11 mouse cellular contexts compared by ENCODE assay signal in the genomic region with DNA sequence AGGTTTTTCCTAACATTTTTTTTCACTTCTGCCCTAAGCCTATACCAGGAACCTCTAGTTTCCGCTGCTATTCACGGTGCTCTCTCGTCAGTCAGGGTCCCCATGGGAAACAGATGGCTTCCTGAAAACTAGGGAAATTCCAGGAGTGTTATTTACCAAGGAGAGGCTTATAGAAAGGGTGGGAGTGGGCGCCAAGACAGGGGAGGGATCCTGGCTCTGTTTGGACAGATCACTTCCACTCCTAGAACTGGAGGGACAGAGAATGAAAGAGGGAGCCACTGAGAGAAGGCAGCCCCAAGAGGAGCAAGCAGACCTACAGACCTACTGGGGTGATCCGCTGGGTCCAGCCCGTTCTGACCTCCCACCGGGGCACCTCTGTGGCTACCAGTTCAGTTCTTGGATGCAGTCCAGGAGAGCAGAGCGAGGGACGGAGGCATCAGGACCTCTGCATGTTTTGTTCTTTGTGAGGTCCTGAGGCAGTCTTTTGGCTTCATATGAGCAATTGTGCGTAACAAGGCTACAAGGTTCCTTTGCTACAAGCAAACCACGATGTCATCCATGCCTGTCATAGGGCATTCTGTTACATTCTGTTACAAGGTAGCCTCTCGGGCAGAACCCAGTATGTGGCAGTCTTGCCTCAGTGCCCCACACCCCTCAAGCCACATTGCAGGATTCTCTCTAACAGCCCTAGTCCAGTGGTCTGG. TPM values are rescaled to one million over a fixed set of nuclear protein-coding genes. Genes with fewer than 3 reads are reported as not detected.
DNase-seq lines count a peak whose midpoint lies in the region; ATAC-seq and TF ChIP-seq lines count a peak whose summit lies in the region.
"Had no signal": no experiment of that assay in that cellular context is flagged by ENCODE, and none has a peak within 500 bp of the region (broad histone marks: within the 10 kb centered on the region; RNA-seq: fewer than 3 reads in every experiment).

No protein-coding gene starts in this region.

- DNase-seq in gastrocnemius, adult 2 months = no peak
- DNase-seq in gastrocnemius, postnatal 36 days = no peak
- peak; percentile 40 for DNase-seq in lung, postnatal 0 days (ENCODE audit: low spot score)
- DNase-seq in lung, adult 18-20 months = no peak
- DNase-seq in splenic B cell, adult 2 months (ENCODE audit: low read depth, low spot score) = peak; percentile 31
- no peak for DNase-seq in urinary bladder, postnatal 4 days (ENCODE audit: low spot score in 2 of 2)
- DNase-seq in frontal cortex, postnatal 14 days (ENCODE audit: low spot score in 2 of 2) = no peak
- DNase-seq: thymus, adult 18-20 months had no signal

- 27% methylated on average over 12 of the region's 12 CpGs for WGBS in lung, postnatal 0 days
- 32% methylated on average over 12 of the region's 12 CpGs for WGBS in kidney, embryonic 14.5 days

- H3K27ac ChIP-seq in gastrocnemius, adult 2 months = peak overlapping the region; percentile 8; the same call in 1 of the 2 replicates
- peak overlapping the region; percentile 68 for H3K27ac ChIP-seq in lung, postnatal 0 days (ENCODE audit: low read length)
- peak overlapping the region; percentile 77 for H3K27ac ChIP-seq in kidney, embryonic 14.5 days (ENCODE audit: low read depth, low read length)
- H3K27ac ChIP-seq: midbrain, embryonic 12.5 days had no signal

- no peak for TF ChIP-seq CTCF in gastrocnemius, adult 2 months (IDR thresholded peaks at IDR 0.05)
- no peak for TF ChIP-seq CTCF in lung, postnatal 0 days (IDR thresholded peaks at IDR 0.05)

- TF ChIP-seq EP300 in lung, postnatal 0 days (IDR thresholded peaks at IDR 0.05) = peak; percentile 72

- no peak overlapping the region for H3K9ac ChIP-seq in lung, postnatal 0 days (replicated peaks; ENCODE audit: low read depth)
- no peak overlapping the region for H3K9ac ChIP-seq in kidney, embryonic 14.5 days (ENCODE audit: low read depth, low read length)
- H3K9ac ChIP-seq: midbrain, embryonic 12.5 days had no signal

- intact Hi-C loops in gastrocnemius, adult 2 months (cut with DNase I) = no loop called here
- intact Hi-C loops in gastrocnemius, postnatal 36 days (cut with DNase I) = no loop called here

- peak; percentile 56 for ATAC-seq in lung, postnatal 0 days
- peak; percentile 40; the same call in 1 of the 2 replicates for ATAC-seq in kidney, embryonic 14.5 days (ENCODE audit: low FRiP score, low TSS enrichment)

- H3K4me2 ChIP-seq in lung, postnatal 0 days (replicated peaks; ENCODE audit: low read depth, low read length) = no peak overlapping the region
- no peak overlapping the region for H3K4me2 ChIP-seq in kidney, embryonic 14.5 days (replicated peaks; ENCODE audit: low read depth, low read length)
- H3K4me2 ChIP-seq: midbrain, embryonic 12.5 days had no signal

- no peak overlapping the region for H3K4me3 ChIP-seq in gastrocnemius, adult 2 months
- H3K4me3 ChIP-seq in lung, postnatal 0 days (ENCODE audit: low read depth, low read length) = no peak overlapping the region
- no peak overlapping the region for H3K4me3 ChIP-seq in kidney, embryonic 14.5 days (ENCODE audit: low read length)
- H3K4me3 ChIP-seq: erythroblast, embryonic 14.5 days; midbrain, embryonic 12.5 days had no signal

- no peaks in the 10 kb centered on the region for H3K9me3 ChIP-seq in lung, postnatal 0 days (ENCODE audit: low read length)
- no peaks in the 10 kb centered on the region for H3K9me3 ChIP-seq in kidney, embryonic 14.5 days (ENCODE audit: control insufficient read depth, low read length)
- H3K9me3 ChIP-seq: midbrain, embryonic 12.5 days had no signal

- H3K36me3 ChIP-seq in lung, postnatal 0 days (ENCODE audit: insufficient read depth, low read length) = no peaks in the 10 kb centered on the region
- no peaks in the 10 kb centered on the region for H3K36me3 ChIP-seq in kidney, embryonic 14.5 days (ENCODE audit: control insufficient read depth, insufficient read depth, low read length)
- H3K36me3 ChIP-seq in splenic B cell, adult 2 months (ENCODE audit: control insufficient read depth, insufficient read depth, low read length, poor library complexity, severe bottlenecking) = no peaks in the 10 kb centered on the region
- H3K36me3 ChIP-seq: midbrain, embryonic 12.5 days had no signal

- H3K27me3 ChIP-seq in lung, postnatal 0 days (replicated peaks; ENCODE audit: insufficient read depth, low read length) = no peaks in the 10 kb centered on the region
- H3K27me3 ChIP-seq in kidney, embryonic 14.5 days (ENCODE audit: control insufficient read depth, insufficient read depth, low read length) = no peaks in the 10 kb centered on the region
- H3K27me3 ChIP-seq in splenic B cell, adult 2 months (ENCODE audit: control insufficient read depth, insufficient read depth, low read length, poor library complexity, severe bottlenecking) = no peaks in the 10 kb centered on the region

- H3K4me1 ChIP-seq in lung, postnatal 0 days (ENCODE audit: insufficient read depth, low read depth, low read length) = no peaks in the 10 kb centered on the region
- peaks cover 9% of the 10 kb centered on the region for H3K4me1 ChIP-seq in kidney, embryonic 14.5 days (ENCODE audit: control insufficient read depth, insufficient read depth, low read length)
- H3K4me1 ChIP-seq: midbrain, embryonic 12.5 days had no signal

RNA-seq across cellular contexts. Expression of gene Ppp1r13b, which starts 8.8 kb away (rescaled TPM):
- 1 to 10 TPM; 6.7 to 7.1 TPM for total RNA-seq in gastrocnemius, adult 2 months (2021)
- total RNA-seq in gastrocnemius, postnatal 36 days (2021) = 1 to 10 TPM; 7.2 to 7.5 TPM
- 21.8 and 22.7 TPM in 2 replicates for polyA plus RNA-seq in lung, postnatal 0 days (2015; fragmentation: Nextera tagmentation; extraction: Ambion mirVana)
- polyA plus RNA-seq in kidney, embryonic 14.5 days (2014; fragmentation: Nextera tagmentation; extraction: Ambion mirVana) = 13.6 and 20.6 TPM in 2 replicates

RNA-seq across cellular contexts. Expression of gene Atp5mpl, which starts 50.1 kb away (rescaled TPM):
- total RNA-seq in gastrocnemius, adult 2 months (2021) = 100 to 1,000 TPM; 684 to 874 TPM
- total RNA-seq in gastrocnemius, postnatal 36 days (2021) = 100 to 1,000 TPM; 710 to 772 TPM
- 400 and 463 TPM in 2 replicates for polyA plus RNA-seq in lung, postnatal 0 days (2015; fragmentation: Nextera tagmentation; extraction: Ambion mirVana)
- 689 and 1,049 TPM in 2 replicates for polyA plus RNA-seq in kidney, embryonic 14.5 days (2014; fragmentation: Nextera tagmentation; extraction: Ambion mirVana)

RNA-seq across cellular contexts. Expression of gene Tdrd9, which starts 54.7 kb away (rescaled TPM):
- total RNA-seq in gastrocnemius, adult 2 months (2021) = under 1 TPM; 0.20 to 0.41 TPM
- total RNA-seq in gastrocnemius, postnatal 36 days (2021) = not detected
- 0.02 and 0.05 TPM in 2 replicates for polyA plus RNA-seq in lung, postnatal 0 days (2015; fragmentation: Nextera tagmentation; extraction: Ambion mirVana)
- 0.44 and 0.65 TPM in 2 replicates for polyA plus RNA-seq in kidney, embryonic 14.5 days (2014; fragmentation: Nextera tagmentation; extraction: Ambion mirVana)
- polyA plus RNA-seq: erythroblast, embryonic 14.5 days had no signal

Comparison
In these comparisons a context has a peak if more than half of its experiments do, and no peak if none do; other contexts are left out.
1. DNase-seq: peak in lung, postnatal 0 days (single experiment) and splenic B cell, adult 2 months (single experiment); none in gastrocnemius, adult 2 months (single experiment), gastrocnemius, postnatal 36 days (0 of 2), lung, adult 18-20 months (0 of 2), urinary bladder, postnatal 4 days (0 of 2) and frontal cortex, postnatal 14 days (0 of 2).
2. H3K27ac ChIP-seq: peak in every context shown above with its lines; median percentile 77 in kidney, embryonic 14.5 days; 68 in lung, postnatal 0 days; 8 in gastrocnemius, adult 2 months.